Mouse (Mus musculus): ENCODE measurements around the gene Slc4a10. TPM values are rescaled to one million over a fixed set of nuclear protein-coding genes. Genes with fewer than 3 reads are reported as not detected.
"Not testable (repeated sequence)": the region's sequence is repeated elsewhere in the genome, so short reads cannot be mapped to it uniquely, and the experiment has no call there.

Slc4a10 gene
- 100 to 1,000 TPM; 209 to 223 TPM for total RNA-seq (2021)
- long read RNA-seq, full-length matches to known transcripts: 59 of 154 reads
- long read RNA-seq, partial matches to known transcripts: 32 of 154 reads
- long read RNA-seq, other reads (novel, unspliced or antisense): 63 of 154 reads

- DNase-seq (ENCODE audit: low spot score in 2 of 2): peak; percentile 42 to 77
Observed at GRCm38 (mm10) chr2:62046421-62046845, at the start of gene Slc4a10. Gene Slc4a10 (plus strand): TSS chr2:62046462.

- not testable (repeated sequence) for DNase-seq (ENCODE audit: low spot score in 2 of 2)
Observed at GRCm38 (mm10) chr2:62001251-62001650, 45.0 kb upstream of the Slc4a10 start.

- no peak for DNase-seq (ENCODE audit: low spot score in 2 of 2)
Observed at GRCm38 (mm10) chr2:62018209-62018608, 28.1 kb upstream of the Slc4a10 start.

- peak in 1 of 2 experiments; percentile 8 for DNase-seq (ENCODE audit: low spot score in 2 of 2)
Observed at GRCm38 (mm10) chr2:62046861-62047503, 720 bp downstream of the Slc4a10 start.

- peak; percentile 70 to 84 for DNase-seq (ENCODE audit: low spot score in 2 of 2)
Observed at GRCm38 (mm10) chr2:62047504-62048005, 1.3 kb downstream of the Slc4a10 start.

GRCm38 (mm10) chr2:62048116-62048515 lies 1.9 kb downstream of the Slc4a10 start:
- DNase-seq (ENCODE audit: low spot score in 2 of 2): no peak

GRCm38 (mm10) chr2:62076512-62076911 lies 30.2 kb downstream of the Slc4a10 start:
- no peak for DNase-seq (ENCODE audit: low spot score in 2 of 2)

GRCm38 (mm10) chr2:62087566-62087965 lies 41.3 kb downstream of the Slc4a10 start:
- no peak for DNase-seq (ENCODE audit: low spot score in 2 of 2)

- DNase-seq (ENCODE audit: low spot score in 2 of 2): no peak
Observed at GRCm38 (mm10) chr2:62088715-62089114, 42.5 kb downstream of the Slc4a10 start.

GRCm38 (mm10) chr2:62089208-62089607 lies 42.9 kb downstream of the Slc4a10 start:
- no peak for DNase-seq (ENCODE audit: low spot score in 2 of 2)

- DNase-seq (ENCODE audit: low spot score in 2 of 2): no peak
Observed at GRCm38 (mm10) chr2:62100526-62100925, 54.3 kb downstream of the Slc4a10 start.

GRCm38 (mm10) chr2:62115346-62115745 lies 69.1 kb downstream of the Slc4a10 start:
- peak; percentile 21 to 37 for DNase-seq (ENCODE audit: low spot score in 2 of 2)

GRCm38 (mm10) chr2:62129975-62130374 lies 83.7 kb downstream of the Slc4a10 start:
- no peak for DNase-seq (ENCODE audit: low spot score in 2 of 2)

- no peak for DNase-seq (ENCODE audit: low spot score in 2 of 2)
Observed at GRCm38 (mm10) chr2:62134911-62135310, 88.6 kb downstream of the Slc4a10 start.

GRCm38 (mm10) chr2:62147636-62148035 lies 101.4 kb downstream of the Slc4a10 start:
- peak; percentile 25 to 53 for DNase-seq (ENCODE audit: low spot score in 2 of 2)

- DNase-seq (ENCODE audit: low spot score in 2 of 2): peak in 1 of 2 experiments; percentile 51
Observed at GRCm38 (mm10) chr2:62149421-62149820, 103.2 kb downstream of the Slc4a10 start.

GRCm38 (mm10) chr2:62150830-62151229 lies 104.6 kb downstream of the Slc4a10 start:
- DNase-seq (ENCODE audit: low spot score in 2 of 2): peak; percentile 47 to 74

GRCm38 (mm10) chr2:62210109-62210508 lies 163.8 kb downstream of the Slc4a10 start:
- no peak for DNase-seq (ENCODE audit: low spot score in 2 of 2)

- DNase-seq (ENCODE audit: low spot score in 2 of 2): no peak
Observed at GRCm38 (mm10) chr2:62211106-62211505, 164.8 kb downstream of the Slc4a10 start.

- no peak for DNase-seq (ENCODE audit: low spot score in 2 of 2)
Observed at GRCm38 (mm10) chr2:62227563-62227962, 181.3 kb downstream of the Slc4a10 start.

GRCm38 (mm10) chr2:62231271-62231670 lies 185.0 kb downstream of the Slc4a10 start:
- no peak for DNase-seq (ENCODE audit: low spot score in 2 of 2)

- peak in 1 of 2 experiments; percentile 21 for DNase-seq (ENCODE audit: low spot score in 2 of 2)
Observed at GRCm38 (mm10) chr2:62244167-62244566, 197.9 kb downstream of the Slc4a10 start.

GRCm38 (mm10) chr2:62268467-62268866 lies 222.2 kb downstream of the Slc4a10 start:
- no peak for DNase-seq (ENCODE audit: low spot score in 2 of 2)
